Mouse (Mus musculus) small intestine, adult 2 months (tissue): ENCODE measurements around the gene Pdpn.

Experiments used
- CTCF ChIP-seq: fragments of 200-500 bp; IDR thresholded peaks from 2 replicates; pipeline ENCODE4 v1.5.1; 2012; ENCODE audit warnings: low read depth, mild to moderate bottlenecking, control low read depth, inconsistent platforms, low read length, moderate library complexity, mixed read lengths; ENCODE audit not compliant: insufficient replicate concordance, insufficient read length; ENCODE audit errors: extremely low read depth
- POLR2A ChIP-seq: fragments of 200-500 bp; IDR thresholded peaks from 2 replicates; pipeline ENCODE4 v1.6.1; 2012; ENCODE audit warnings: low read depth, mild to moderate bottlenecking, control low read depth, inconsistent platforms, low read length, moderate library complexity

DNA sequence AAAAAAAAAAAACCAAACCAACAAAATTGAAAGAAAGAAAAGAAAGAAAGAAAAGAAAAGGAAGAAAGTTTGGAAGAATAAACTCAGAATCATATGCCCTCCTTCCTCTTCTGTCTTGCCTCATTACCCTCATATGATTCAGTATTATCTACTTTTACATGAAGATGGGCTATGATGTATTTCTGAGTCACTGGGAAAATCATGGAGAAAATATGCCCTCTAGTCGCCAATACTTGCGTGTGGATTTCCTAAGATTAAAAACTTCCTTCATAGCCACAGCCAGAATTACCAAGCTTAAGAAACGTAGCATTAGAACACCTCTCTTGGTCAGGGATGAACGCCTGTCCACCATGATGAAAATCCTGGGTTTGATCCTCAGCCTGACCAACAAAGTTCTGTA lies 5.7 kb upstream of the Pdpn start:
- no peak for TF ChIP-seq CTCF
- no peak for TF ChIP-seq POLR2A
